Mouse (Mus musculus): Measurements from ENCODE around the gene Clpx. TPM values are rescaled to one million over a fixed set of nuclear protein-coding genes. Genes with fewer than 3 reads are reported as not detected.
A peak's percentile ranks its signal among the peaks of the same experiment; 100 is the strongest.
"Not testable (repeated sequence)": the region's sequence is repeated elsewhere in the genome, so short reads cannot be mapped to it uniquely, and the experiment has no call there.

The Clpx gene
- total and polyA plus RNA-seq, 3 experiments = 32.4 to 38.8 TPM; not detected in 1

DNA sequence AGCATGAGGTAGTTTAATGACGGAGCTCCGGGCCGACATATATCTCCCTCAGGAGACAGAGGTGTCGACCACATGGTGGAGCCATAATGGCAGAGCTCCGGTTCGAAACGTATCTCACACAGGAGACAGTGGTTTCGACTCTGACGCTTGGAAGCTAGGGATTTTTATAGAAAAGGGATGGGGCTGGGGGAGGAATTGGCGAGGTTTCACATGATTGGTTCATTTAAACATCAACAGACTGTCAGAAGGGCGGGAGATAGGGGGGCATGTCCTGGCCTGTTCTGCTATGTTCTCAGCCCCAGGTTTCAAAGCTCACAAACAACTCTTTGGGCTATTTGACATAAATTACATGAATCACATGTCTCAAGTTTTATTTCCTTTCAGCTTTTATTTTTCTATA lies 51.4 kb downstream of the Clpx start:
- Histone ChIP-seq H3K36me3 (ENCODE audit: control insufficient read depth in 1 of 2, insufficient read depth in 2 of 2, low read length in 2 of 2) (peaks cover 0 to 18% of the 10 kb centered on the region in 2 experiments; a peak in 2 of 4 replicates), H3K9ac (ENCODE audit: control insufficient read depth, low read depth, low read length, poor library complexity, severe bottlenecking) (peak overlapping the region; percentile 51), H3K4me1 (ENCODE audit: control insufficient read depth in 1 of 2, insufficient read depth in 2 of 2, low read length in 2 of 2) (peaks cover 0 to 11% of the 10 kb centered on the region in 2 experiments), H3K4me3 (ENCODE audit: control insufficient read depth in 1 of 2, insufficient read depth in 1 of 2, low read depth in 2 of 2, low read length in 2 of 2) (peak overlapping the region; percentile 53 to 65), H3K79me2 (ENCODE audit: control insufficient read depth, insufficient read depth, low read length, poor library complexity) (peaks cover 42% of the 10 kb centered on the region), H3K27ac (ENCODE audit: control insufficient read depth, low read depth, low read length) (peak overlapping the region; percentile 56)
- TF ChIP-seq MYC (IDR thresholded peaks at IDR 0.05; ENCODE audit: low read depth, low read length) = 0 out of 2 replicates have a peak, but pooled peaks have one; percentile 16
- not testable (repeated sequence) for H3K27me3 ChIP-seq (ENCODE audit: control insufficient read depth in 1 of 2, insufficient read depth in 2 of 2, low read length in 2 of 2); H3K9me3 ChIP-seq (replicated peaks; ENCODE audit: insufficient read depth, low read length); DNase-seq (ENCODE audit: low read depth, low spot score)

DNA sequence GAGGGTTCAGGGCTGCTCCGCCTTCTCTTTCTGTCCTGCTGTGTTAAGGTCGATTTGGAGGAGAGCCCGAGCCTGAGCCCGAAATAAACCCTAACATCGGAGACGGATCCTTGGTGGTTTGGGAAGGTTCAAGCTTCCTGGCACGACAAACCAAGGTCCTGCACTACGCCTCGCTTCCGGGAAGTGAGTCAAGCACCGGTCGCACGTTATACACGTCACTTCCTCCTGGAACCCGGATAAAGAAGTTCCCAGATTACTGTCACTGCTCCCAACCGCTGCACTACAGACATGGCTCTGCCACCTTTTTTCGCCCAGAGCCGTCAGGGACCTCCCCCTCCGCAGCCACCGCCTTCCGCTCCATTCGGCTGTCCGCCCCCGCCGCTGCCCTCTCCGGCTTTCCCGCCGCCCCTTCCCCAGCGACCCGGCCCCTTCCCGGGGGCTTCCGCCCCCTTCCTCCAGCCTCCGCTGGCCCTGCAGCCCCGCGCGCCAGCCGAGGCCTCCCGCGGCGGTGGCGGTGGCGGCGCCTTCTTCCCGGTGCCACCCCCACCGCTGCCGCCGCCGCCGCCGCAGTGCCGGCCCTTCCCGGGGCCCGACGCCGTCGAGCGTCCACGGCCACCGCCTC lies 51.9 kb downstream of the Clpx start, which contains the start of gene Pdcd7:
Pdcd7 (plus strand) TSS at position 251 of the 622 bp plus-strand sequence.
- peaks cover 46% of the 10 kb centered on the region for H3K79me2 ChIP-seq (ENCODE audit: control insufficient read depth, insufficient read depth, low read length, poor library complexity)
- peak within 1 kb of the TSS; percentile 65 to 95 for H3K4me3 ChIP-seq (ENCODE audit: control insufficient read depth in 1 of 2, insufficient read depth in 1 of 2, low read depth in 2 of 2, low read length in 2 of 2)
- peaks cover 0 to 13% of the 10 kb centered on the region in 2 experiments for H3K4me1 ChIP-seq (ENCODE audit: control insufficient read depth in 1 of 2, insufficient read depth in 2 of 2, low read length in 2 of 2)
- H3K27ac ChIP-seq (ENCODE audit: control insufficient read depth, low read depth, low read length) = peak within 1 kb of the TSS; percentile 56
- peaks cover 0 to 23% of the 10 kb centered on the region in 2 experiments; a peak in 2 of 4 replicates for H3K36me3 ChIP-seq (ENCODE audit: control insufficient read depth in 1 of 2, insufficient read depth in 2 of 2, low read length in 2 of 2)
- H3K27me3 ChIP-seq (ENCODE audit: control insufficient read depth in 1 of 2, insufficient read depth in 2 of 2, low read length in 2 of 2) = no peaks in the 10 kb centered on the region
- peak within 1 kb of the TSS; percentile 89 for H3K9ac ChIP-seq (ENCODE audit: control insufficient read depth, low read depth, low read length, poor library complexity, severe bottlenecking)
- no peaks in the 10 kb centered on the region for H3K9me3 ChIP-seq (replicated peaks; ENCODE audit: insufficient read depth, low read length)
- DNase-seq (ENCODE audit: low read depth, low spot score) = peak; percentile 98
- TF ChIP-seq GATA1 (IDR thresholded peaks at IDR 0.05; ENCODE audit: low read depth, low read length) = peak; percentile 13; the same call in 1 of the 2 replicates
- peak; percentile 55 for TF ChIP-seq TCF12 (IDR thresholded peaks at IDR 0.05; ENCODE audit: low read depth, low read length)
- peak; percentile 81 for TF ChIP-seq MXI1 (IDR thresholded peaks at IDR 0.05; ENCODE audit: low read depth, low read length)
- no peak for TF ChIP-seq ZNF384 (IDR thresholded peaks at IDR 0.05; ENCODE audit: low read depth, low read length)
- TF ChIP-seq MAZ (IDR thresholded peaks at IDR 0.05; ENCODE audit: low read depth, low read length) = no peak
- TF ChIP-seq ZMIZ1 (IDR thresholded peaks at IDR 0.05; ENCODE audit: low read depth, low read length) = peak; percentile 64; the same call in 1 of the 2 replicates
- TF ChIP-seq CHD2 (IDR thresholded peaks at IDR 0.05; ENCODE audit: low read length) = no peak
- TF ChIP-seq ELF1 (IDR thresholded peaks at IDR 0.05; ENCODE audit: low read depth, low read length) = peak; percentile 98
- TF ChIP-seq EP300 (IDR thresholded peaks at IDR 0.05; ENCODE audit: low read depth in 1 of 2, low read length in 2 of 2) = no peak
- 0 out of 2 replicates have a peak, but pooled peaks have one; percentile 7 for TF ChIP-seq NRF1 (IDR thresholded peaks at IDR 0.05; ENCODE audit: insufficient read depth, low read depth, low read length, poor library complexity, severe bottlenecking)
- TF ChIP-seq RCOR1 (IDR thresholded peaks at IDR 0.05; ENCODE audit: low read depth, low read length) = no peak
- no peak for TF ChIP-seq RAD21 (IDR thresholded peaks at IDR 0.05; ENCODE audit: low read depth, low read length)
- TF ChIP-seq JUND (IDR thresholded peaks at IDR 0.05; ENCODE audit: low read depth, low read length) = peak; percentile 68; the same call in 1 of the 2 replicates
- no peak for TF ChIP-seq ZC3H11A (IDR thresholded peaks at IDR 0.05; ENCODE audit: low read depth, low read length)
- peak; percentile 93 for TF ChIP-seq TBP (IDR thresholded peaks at IDR 0.05; ENCODE audit: low read depth, low read length)
- peak; percentile 85 for TF ChIP-seq NELFE (IDR thresholded peaks at IDR 0.05; ENCODE audit: low read depth, low read length)
- TF ChIP-seq SIN3A (IDR thresholded peaks at IDR 0.05; ENCODE audit: low read length) = peak; percentile 91
- TF ChIP-seq POLR2AphosphoS2 (IDR thresholded peaks at IDR 0.05; ENCODE audit: low read length) = peak; percentile 66; the same call in 1 of the 2 replicates
- TF ChIP-seq USF2 (IDR thresholded peaks at IDR 0.05; ENCODE audit: borderline replicate concordance in 1 of 2, insufficient read depth in 1 of 2, low read depth in 1 of 2, low read length in 2 of 2) = no peak
- no peak for TF ChIP-seq ZKSCAN1 (IDR thresholded peaks at IDR 0.05; ENCODE audit: low read depth, low read length)
- no peak for TF ChIP-seq MYB (IDR thresholded peaks at IDR 0.05; ENCODE audit: low read depth, low read length)
- TF ChIP-seq KAT2A (conservative IDR thresholded peaks at IDR 0.05; ENCODE audit: low read depth, low read length) = peak; percentile 80
- peak; percentile 48; the same call in 1 of the 2 replicates for TF ChIP-seq ETS1 (IDR thresholded peaks at IDR 0.05; ENCODE audit: low read depth, low read length)
- TF ChIP-seq CTCF (IDR thresholded peaks at IDR 0.05 in 2 of 3, conservative IDR thresholded peaks at IDR 0.05 in 1 of 3; ENCODE audit: control insufficient read depth in 1 of 3, insufficient read depth in 1 of 3, low read depth in 2 of 3, low read length in 3 of 3, poor library complexity in 1 of 3, severe bottlenecking in 1 of 3) = no peak
- TF ChIP-seq HCFC1 (IDR thresholded peaks at IDR 0.05; ENCODE audit: low read depth, low read length) = peak; percentile 93
- peak; percentile 58; the same call in 1 of the 2 replicates for TF ChIP-seq MAX (IDR thresholded peaks at IDR 0.05; ENCODE audit: low read length)
- no peak for TF ChIP-seq E2F4 (IDR thresholded peaks at IDR 0.05; ENCODE audit: borderline replicate concordance, low read depth, low read length)
- TF ChIP-seq GABPA (IDR thresholded peaks at IDR 0.05; ENCODE audit: low read depth, low read length) = no peak
- TF ChIP-seq MYC (IDR thresholded peaks at IDR 0.05; ENCODE audit: low read depth, low read length) = peak; percentile 51; the same call in 1 of the 2 replicates
- peak; percentile 39 to 87; a peak in 3 of 4 replicates for TF ChIP-seq POLR2A (IDR thresholded peaks at IDR 0.05; ENCODE audit: control insufficient read depth in 1 of 2, insufficient read depth in 1 of 2, low read depth in 1 of 2, low read length in 2 of 2, poor library complexity in 1 of 2)
